Mouse (Mus musculus): ENCODE measurements around the gene Urb1.
"Not testable (repeated sequence)": the region's sequence is repeated elsewhere in the genome, so short reads cannot be mapped to it uniquely, and the experiment has no call there.

Urb1 gene

GRCm38 (mm10) chr16:90826041-90826440 lies 15.8 kb upstream of the Urb1 start:
- DNase-seq (ENCODE audit: extremely low read depth, insufficient read length, low spot score) = no peak

GRCm38 (mm10) chr16:90823986-90824385 lies 13.8 kb upstream of the Urb1 start:
- not testable (repeated sequence) for DNase-seq (ENCODE audit: extremely low read depth, insufficient read length, low spot score)

GRCm38 (mm10) chr16:90822981-90823380 lies 12.8 kb upstream of the Urb1 start:
- DNase-seq (ENCODE audit: extremely low read depth, insufficient read length, low spot score) = no peak

GRCm38 (mm10) chr16:90822284-90822935 lies 12.2 kb upstream of the Urb1 start:
- DNase-seq (ENCODE audit: extremely low read depth, insufficient read length, low spot score) = no peak

GRCm38 (mm10) chr16:90821046-90821697 lies 11.0 kb upstream of the Urb1 start:
- no peak for DNase-seq (ENCODE audit: extremely low read depth, insufficient read length, low spot score)

GRCm38 (mm10) chr16:90820326-90820725 lies 10.1 kb upstream of the Urb1 start:
- DNase-seq (ENCODE audit: extremely low read depth, insufficient read length, low spot score) = no peak

- DNase-seq (ENCODE audit: extremely low read depth, insufficient read length, low spot score) = no peak
These were observed 1.9 kb upstream of the Urb1 start for GRCm38 (mm10) chr16:90812086-90812485.

GRCm38 (mm10) chr16:90810716-90811256 lies 573 bp upstream of the Urb1 start:
- DNase-seq (ENCODE audit: extremely low read depth, insufficient read length, low spot score) = no peak

GRCm38 (mm10) chr16:90804466-90804865 lies 5.7 kb downstream of the Urb1 start:
- DNase-seq (ENCODE audit: extremely low read depth, insufficient read length, low spot score) = no peak

- DNase-seq (ENCODE audit: extremely low read depth, insufficient read length, low spot score) = no peak
These were observed 8.3 kb downstream of the Urb1 start for GRCm38 (mm10) chr16:90801928-90802327.

GRCm38 (mm10) chr16:90801251-90801650 lies 9.0 kb downstream of the Urb1 start:
- no peak for DNase-seq (ENCODE audit: extremely low read depth, insufficient read length, low spot score)

GRCm38 (mm10) chr16:90799840-90800239 lies 10.4 kb downstream of the Urb1 start:
- DNase-seq (ENCODE audit: extremely low read depth, insufficient read length, low spot score) = no peak

- DNase-seq (ENCODE audit: extremely low read depth, insufficient read length, low spot score) = no peak
These were observed 11.4 kb downstream of the Urb1 start for GRCm38 (mm10) chr16:90798848-90799247.

- no peak for DNase-seq (ENCODE audit: extremely low read depth, insufficient read length, low spot score)
These were observed 11.8 kb downstream of the Urb1 start for GRCm38 (mm10) chr16:90798446-90798845.

- DNase-seq (ENCODE audit: extremely low read depth, insufficient read length, low spot score) = no peak
These were observed 15.5 kb downstream of the Urb1 start for GRCm38 (mm10) chr16:90794708-90795107.

- DNase-seq (ENCODE audit: extremely low read depth, insufficient read length, low spot score) = no peak
These were observed 17.7 kb downstream of the Urb1 start for GRCm38 (mm10) chr16:90792500-90792899.

- DNase-seq (ENCODE audit: extremely low read depth, insufficient read length, low spot score) = no peak
These were observed 18.1 kb downstream of the Urb1 start for GRCm38 (mm10) chr16:90792066-90792465.

GRCm38 (mm10) chr16:90790946-90791345 lies 19.3 kb downstream of the Urb1 start:
- no peak for DNase-seq (ENCODE audit: extremely low read depth, insufficient read length, low spot score)

- no peak for DNase-seq (ENCODE audit: extremely low read depth, insufficient read length, low spot score)
These were observed 21.6 kb downstream of the Urb1 start for GRCm38 (mm10) chr16:90788580-90788979.

GRCm38 (mm10) chr16:90785257-90785656 lies 25.0 kb downstream of the Urb1 start:
- DNase-seq (ENCODE audit: extremely low read depth, insufficient read length, low spot score) = no peak

- DNase-seq (ENCODE audit: extremely low read depth, insufficient read length, low spot score) = no peak
These were observed 26.9 kb downstream of the Urb1 start for GRCm38 (mm10) chr16:90783302-90783701.

GRCm38 (mm10) chr16:90779783-90780182 lies 30.4 kb downstream of the Urb1 start:
- no peak for DNase-seq (ENCODE audit: extremely low read depth, insufficient read length, low spot score)

Measured in 3134 (cell line).